Mouse (Mus musculus) embryonic facial prominence, embryonic 10.5 days (tissue): ENCODE measurements around the gene Cd160. TPM values are rescaled to one million over a fixed set of nuclear protein-coding genes. Genes with fewer than 3 reads are reported as not detected.

Source experiments
- DNase-seq: peaks from one replicate; pipeline ENCODE4 v3.0.0-alpha.2; 2017; ENCODE audit warnings: low spot score
- H3K27ac ChIP-seq: fragments of 300-500 bp; sonication (generic); replicated peaks from 2 replicates; pipeline ENCODE4 v1.5.1; 2016; ENCODE audit warnings: mild to moderate bottlenecking
- H3K27me3 ChIP-seq: fragments of 300-500 bp; sonication (generic); replicated peaks from 2 replicates; pipeline ENCODE4 v1.6.1; 2016; ENCODE audit warnings: low read depth, mild to moderate bottlenecking; ENCODE audit not compliant: poor library complexity, severe bottlenecking
- H3K36me3 ChIP-seq: fragments of 300-500 bp; sonication (generic); replicated peaks from 2 replicates; pipeline ENCODE4 v1.6.1; 2016; ENCODE audit warnings: mild to moderate bottlenecking, moderate library complexity
- H3K4me1 ChIP-seq: fragments of 300-500 bp; sonication (generic); 2 replicates; pipeline ENCODE4 v1.6.1; 2016
- H3K4me3 ChIP-seq: fragments of 300-500 bp; sonication (generic); 2 replicates; pipeline ENCODE4 v1.5.1; 2016; ENCODE audit warnings: mild to moderate bottlenecking, moderate library complexity
- H3K9me3 ChIP-seq: fragments of 300-500 bp; sonication (generic); 2 replicates; pipeline ENCODE4 v1.6.1; 2016; ENCODE audit warnings: mild to moderate bottlenecking
- WGBS: fragments of 180-500 bp; shearing (Covaris S2); methylation state at CpG from one replicate; pipeline ENCODE4 v1.1.7; 2016; 5-methylcytosine and 5-hydroxymethylcytosine counted together
- polyA plus RNA-seq: library from polyadenylated mRNA; unstranded; fragments of >200 nt; fragmentation: Nextera tagmentation; extraction: Ambion mirVana; gene quantifications from 2 replicates; pipeline ENCODE4 v1.2.1, GENCODE M21; 2016

Cd160 gene
- polyA plus RNA-seq, 1 experiment from 2014 or later = 0.19 TPM

DNA sequence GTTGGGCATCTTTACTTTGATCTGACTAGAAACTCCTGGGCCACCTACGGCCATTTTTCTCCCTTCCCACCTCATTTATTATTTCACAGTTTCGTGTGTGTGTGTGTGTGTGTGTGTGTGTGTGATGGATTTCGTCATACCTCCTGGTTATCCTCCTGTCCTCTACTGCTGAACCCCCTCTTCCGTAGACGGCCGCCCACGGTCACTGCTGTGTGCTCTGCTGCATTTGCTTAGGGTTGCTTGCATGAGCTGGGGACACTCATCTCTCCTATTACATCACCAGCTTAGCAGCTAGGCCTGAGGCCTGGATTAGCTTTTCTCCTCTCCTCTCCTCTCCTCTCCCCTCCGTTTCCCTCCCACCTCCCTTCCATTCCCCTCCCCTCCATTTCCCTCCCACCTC lies 19.3 kb upstream of the Cd160 start:
- Histone ChIP-seq H3K27me3 (no peaks in the 10 kb centered on the region), H3K27ac (no peak overlapping the region), H3K4me1 (peaks cover 7% of the 10 kb centered on the region), H3K36me3 (no peaks in the 10 kb centered on the region), H3K4me3 (no peak overlapping the region), H3K9me3 (no peaks in the 10 kb centered on the region)
- 85% methylated on average over 7 of the region's 8 CpGs for WGBS
- no peak for DNase-seq

DNA sequence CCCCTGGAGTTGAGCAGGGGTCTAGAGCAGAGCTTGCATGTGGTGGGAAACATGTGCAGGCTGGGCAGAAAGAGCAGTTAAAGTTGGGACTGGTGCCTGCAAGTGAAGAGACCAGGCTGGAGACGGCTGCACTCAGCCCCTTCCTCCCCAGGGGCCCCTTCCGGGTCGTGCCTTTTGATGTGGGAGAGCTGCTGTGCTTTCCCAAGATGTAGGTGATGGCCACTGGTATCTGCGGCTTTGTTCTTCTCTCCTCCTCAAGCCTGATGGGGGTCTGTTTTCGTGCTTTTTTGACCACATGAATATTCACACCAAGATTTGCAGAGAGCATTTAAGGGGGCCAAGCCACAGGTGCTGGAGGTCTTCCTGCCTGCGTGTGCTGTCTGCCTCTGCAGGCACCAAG lies 18.5 kb upstream of the Cd160 start:
- no peak overlapping the region for H3K4me3 ChIP-seq
- no peaks in the 10 kb centered on the region for H3K27me3 ChIP-seq
- no peak for DNase-seq
- H3K4me1 ChIP-seq = peaks cover 7% of the 10 kb centered on the region
- H3K9me3 ChIP-seq = no peaks in the 10 kb centered on the region
- WGBS = 45% methylated on average over 6 of the region's 6 CpGs
- no peak overlapping the region; the same call in 1 of the 2 replicates for H3K27ac ChIP-seq
- H3K36me3 ChIP-seq = no peaks in the 10 kb centered on the region

DNA sequence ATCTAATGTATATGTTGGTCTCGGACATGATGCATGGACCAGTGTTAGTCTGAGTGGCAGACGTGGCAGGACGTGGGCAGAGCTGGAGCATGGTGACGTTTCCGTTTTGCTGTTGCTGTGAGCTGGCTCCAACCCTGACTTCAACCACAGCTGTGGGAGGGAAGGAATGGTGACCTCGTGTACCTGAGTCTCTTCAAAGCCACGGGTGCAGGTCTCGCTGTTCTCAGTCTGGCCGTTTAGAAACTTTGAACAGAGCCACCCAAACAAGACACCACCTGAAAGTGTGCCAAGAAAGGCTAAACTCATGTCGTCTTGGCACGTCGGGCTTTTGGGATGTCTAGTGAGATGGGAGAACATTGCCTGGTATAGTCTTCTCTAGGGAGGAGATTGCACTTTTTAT lies 17.8 kb upstream of the Cd160 start:
- 90% methylated on average over 12 of the region's 12 CpGs for WGBS
- no peak overlapping the region for H3K27ac ChIP-seq
- DNase-seq = no peak

DNA sequence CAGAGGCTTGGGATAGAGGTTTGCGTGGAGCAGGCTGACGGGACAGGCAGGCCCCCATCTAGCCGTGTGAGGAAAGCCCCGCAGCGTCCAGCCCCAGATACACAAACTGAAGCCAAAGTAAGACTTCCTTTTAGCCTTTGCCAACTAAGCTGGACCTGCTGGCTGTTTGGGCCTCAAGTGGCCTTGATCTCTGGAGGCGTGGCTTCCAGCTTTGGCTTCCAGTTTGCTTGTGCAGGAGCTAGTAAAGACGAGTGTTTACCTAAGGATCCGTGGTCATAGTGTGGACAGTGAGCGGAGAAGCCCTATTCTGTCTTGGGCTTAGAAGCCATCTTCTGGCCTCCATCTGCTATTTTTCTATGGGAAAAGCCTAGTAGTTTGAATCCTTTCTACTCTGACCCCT lies 16.7 kb upstream of the Cd160 start:
- 89% methylated on average over 9 of the region's 9 CpGs for WGBS
- no peak for DNase-seq
- no peaks in the 10 kb centered on the region for H3K9me3 ChIP-seq

More for the DNA sequence above, 17.8 kb upstream of the Cd160 start:
- Histone ChIP-seq H3K36me3 (no peaks in the 10 kb centered on the region), H3K9me3 (no peaks in the 10 kb centered on the region), H3K4me3 (no peak overlapping the region), H3K27me3 (no peaks in the 10 kb centered on the region), H3K4me1 (peaks cover 7% of the 10 kb centered on the region)

DNA sequence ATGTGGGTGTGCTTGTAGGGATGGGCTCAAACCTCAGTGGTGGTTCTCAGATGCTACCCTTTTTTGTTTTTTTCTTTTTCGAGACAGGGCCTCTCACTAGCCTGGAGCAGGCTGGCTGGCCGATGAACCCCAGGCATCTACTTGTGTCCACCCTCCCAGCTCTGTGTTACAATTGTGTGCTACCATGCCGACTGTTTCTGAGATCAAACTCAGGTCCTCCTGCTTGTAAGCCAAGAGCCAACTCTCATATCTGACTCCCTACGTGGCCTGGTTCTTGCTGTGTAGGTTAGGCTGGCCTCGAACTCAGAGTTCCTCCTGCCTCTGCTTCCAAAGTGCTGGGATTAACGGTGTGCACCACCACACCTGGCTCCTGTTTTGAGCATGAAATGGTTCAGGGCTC lies 16.0 kb upstream of the Cd160 start:
- 95% methylated on average over 6 of the region's 6 CpGs for WGBS
- Histone ChIP-seq H3K27ac (no peak overlapping the region), H3K4me3 (no peak overlapping the region), H3K9me3 (no peaks in the 10 kb centered on the region), H3K36me3 (no peaks in the 10 kb centered on the region), H3K27me3 (no peaks in the 10 kb centered on the region), H3K4me1 (peaks cover 7% of the 10 kb centered on the region)
- no peak for DNase-seq

More for the DNA sequence above, 16.7 kb upstream of the Cd160 start:
- Histone ChIP-seq H3K4me1 (peaks cover 7% of the 10 kb centered on the region), H3K36me3 (no peaks in the 10 kb centered on the region), H3K27ac (no peak overlapping the region), H3K4me3 (no peak overlapping the region), H3K27me3 (no peaks in the 10 kb centered on the region)

DNA sequence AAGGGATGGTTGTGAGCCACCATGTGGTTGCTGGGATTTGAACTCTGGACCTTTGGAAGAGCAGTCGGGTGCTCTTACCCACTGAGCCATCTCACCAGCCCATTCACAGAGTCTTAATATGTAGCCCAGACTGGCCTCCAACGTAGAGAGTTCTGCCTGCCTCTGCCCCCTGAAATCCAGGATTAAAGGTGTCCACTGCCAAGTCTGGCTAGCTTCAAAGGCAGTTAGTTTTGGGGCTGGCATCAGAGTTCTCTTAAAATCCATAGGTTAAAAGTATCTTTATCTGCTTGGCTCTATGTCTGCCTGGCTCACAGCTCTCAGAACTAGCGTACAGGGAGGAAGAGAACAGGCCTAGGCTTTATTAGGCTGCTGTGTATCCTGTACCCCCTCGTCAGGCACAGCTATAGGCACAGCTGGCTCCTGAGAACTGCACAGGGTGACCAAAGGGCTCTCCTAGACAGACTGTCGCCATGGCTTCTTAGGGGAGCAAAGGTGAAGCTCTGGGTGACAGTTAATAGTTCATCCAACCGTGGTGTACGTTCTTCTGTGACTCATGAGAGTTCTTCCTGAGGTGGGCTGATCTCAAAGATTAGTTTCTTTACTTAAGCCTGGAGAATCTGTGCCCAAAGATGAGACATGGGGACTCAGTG lies 10.0 kb upstream of the Cd160 start:
- Histone ChIP-seq H3K9me3 (no peaks in the 10 kb centered on the region), H3K36me3 (no peaks in the 10 kb centered on the region), H3K4me1 (no peaks in the 10 kb centered on the region), H3K27ac (no peak overlapping the region), H3K27me3 (no peaks in the 10 kb centered on the region), H3K4me3 (no peak overlapping the region)
- 76% methylated on average over 7 of the region's 7 CpGs for WGBS
- DNase-seq = no peak

DNA sequence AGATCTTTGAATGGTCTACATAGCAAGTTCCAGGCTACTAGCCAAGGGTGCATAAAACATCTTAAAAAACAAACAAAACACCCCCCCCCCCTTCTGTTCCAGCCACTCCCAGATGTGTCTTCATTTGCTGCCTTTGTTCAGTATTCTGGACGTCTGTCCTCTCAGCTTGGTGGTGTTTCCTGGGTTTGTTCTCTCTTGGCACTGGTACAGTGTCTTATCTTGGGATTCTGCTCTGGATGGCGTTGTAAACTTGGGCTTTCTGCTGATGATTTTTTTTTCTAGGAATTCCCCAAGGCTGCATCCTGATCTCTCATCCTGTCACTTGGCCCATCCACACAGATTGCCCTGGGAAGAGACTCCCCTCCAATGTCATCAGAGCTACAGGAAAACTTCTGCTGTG lies 7.3 kb upstream of the Cd160 start:
- Histone ChIP-seq H3K4me1 (0 out of 2 replicates have a peak, but pooled peaks cover 3% of the 10 kb centered on the region), H3K27me3 (no peaks in the 10 kb centered on the region), H3K4me3 (no peak overlapping the region), H3K9me3 (no peaks in the 10 kb centered on the region), H3K27ac (no peak overlapping the region), H3K36me3 (no peaks in the 10 kb centered on the region)
- no peak for DNase-seq
- WGBS = 67% methylated on average over 2 of the region's 2 CpGs

DNA sequence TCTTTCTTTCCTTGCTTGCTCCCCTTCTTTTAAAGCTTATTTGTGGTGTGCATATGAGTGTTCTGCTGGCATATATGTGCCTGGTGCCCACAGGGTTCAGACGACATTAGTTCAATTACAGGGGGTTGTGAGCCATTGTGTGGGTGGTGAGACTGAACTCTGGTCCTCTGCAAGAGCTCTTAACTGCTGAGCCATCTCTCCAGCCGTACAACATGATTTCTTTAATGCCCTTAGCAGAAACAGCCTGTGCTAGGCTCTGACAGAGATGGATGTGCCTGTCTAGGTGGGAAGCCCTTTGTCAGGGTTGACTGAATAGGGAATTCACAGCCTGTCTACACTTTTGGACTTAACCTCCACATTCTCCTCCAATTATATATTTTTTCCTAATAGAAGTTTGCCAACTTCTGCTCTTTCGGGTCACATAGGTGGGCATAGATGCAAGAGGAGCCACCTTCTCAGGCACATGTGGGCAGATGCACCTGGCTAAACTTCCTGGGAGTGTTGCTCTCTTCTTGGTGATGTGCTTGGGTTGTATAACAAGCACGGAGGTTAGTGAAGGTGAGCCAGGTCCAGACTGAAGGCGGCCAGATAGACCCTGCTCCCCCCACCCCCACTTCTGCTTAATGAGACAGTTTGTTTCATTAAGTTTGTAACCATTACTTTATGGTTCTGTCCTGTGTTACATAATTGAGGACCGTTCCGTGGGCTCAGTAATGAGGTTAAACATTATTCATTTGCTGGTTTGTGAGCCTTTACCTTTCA lies 5.6 kb upstream of the Cd160 start:
- DNase-seq = no peak
- Histone ChIP-seq H3K4me3 (no peak overlapping the region), H3K9me3 (no peaks in the 10 kb centered on the region), H3K27ac (no peak overlapping the region), H3K36me3 (no peaks in the 10 kb centered on the region), H3K4me1 (0 out of 2 replicates have a peak, but pooled peaks cover 3% of the 10 kb centered on the region), H3K27me3 (no peaks in the 10 kb centered on the region)
- WGBS = 84% methylated on average over 7 of the region's 7 CpGs

DNA sequence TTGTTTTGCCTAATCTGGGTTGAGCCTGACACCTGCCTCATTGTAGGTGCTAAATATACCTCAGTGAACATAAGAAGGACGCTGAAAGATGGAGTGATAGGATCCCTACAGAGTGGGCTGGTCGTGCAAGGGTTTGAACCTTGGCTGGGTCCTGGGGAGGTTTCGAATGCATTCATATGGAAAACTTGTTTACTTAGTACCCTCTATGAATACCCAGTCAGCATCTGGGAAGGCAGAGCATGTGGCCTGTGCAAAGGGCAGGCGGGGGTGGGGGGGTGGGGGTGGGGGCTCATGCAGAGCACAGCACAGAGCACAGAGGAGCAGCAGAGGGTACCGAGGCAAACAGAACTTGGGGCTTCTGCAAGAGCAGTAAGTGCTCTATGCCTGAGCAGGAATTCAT lies 3.8 kb upstream of the Cd160 start:
- H3K27me3 ChIP-seq = no peaks in the 10 kb centered on the region
- H3K4me3 ChIP-seq = no peak overlapping the region
- H3K4me1 ChIP-seq = 0 out of 2 replicates have a peak, but pooled peaks cover 9% of the 10 kb centered on the region
- DNase-seq = no peak
- no peak overlapping the region for H3K27ac ChIP-seq
- WGBS = 40% methylated on average over 5 of the region's 5 CpGs
- H3K9me3 ChIP-seq = no peaks in the 10 kb centered on the region
- no peaks in the 10 kb centered on the region for H3K36me3 ChIP-seq

DNA sequence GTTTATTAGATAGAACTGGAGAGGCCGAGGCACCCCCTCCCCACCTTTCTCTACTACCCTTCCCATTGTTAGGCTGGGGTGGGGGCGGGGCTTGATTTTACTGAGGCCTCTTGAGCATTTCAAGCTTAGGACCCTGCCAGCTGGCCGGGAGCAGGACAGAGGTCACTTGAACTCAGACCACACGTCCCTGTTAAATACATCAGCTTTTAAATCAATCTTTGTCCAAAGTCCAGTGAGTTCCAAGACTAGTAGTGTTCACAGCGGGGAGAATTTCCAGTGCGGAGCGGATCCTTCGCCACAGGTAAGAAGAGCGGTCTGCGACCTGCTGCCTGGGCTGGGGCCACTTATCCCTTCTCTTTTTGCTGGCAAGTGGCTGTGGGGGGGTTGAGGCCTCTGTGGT lies 705 bp upstream of the Cd160 start:
- 81% methylated on average over 10 of the region's 10 CpGs for WGBS
- DNase-seq = no peak
- H3K27me3 ChIP-seq = no peaks in the 10 kb centered on the region
- no peak overlapping the region for H3K27ac ChIP-seq
- H3K9me3 ChIP-seq = no peaks in the 10 kb centered on the region
- H3K4me3 ChIP-seq = no peak overlapping the region
- no peaks in the 10 kb centered on the region for H3K36me3 ChIP-seq
- peaks cover 13% of the 10 kb centered on the region; the same call in 1 of the 2 replicates for H3K4me1 ChIP-seq

DNA sequence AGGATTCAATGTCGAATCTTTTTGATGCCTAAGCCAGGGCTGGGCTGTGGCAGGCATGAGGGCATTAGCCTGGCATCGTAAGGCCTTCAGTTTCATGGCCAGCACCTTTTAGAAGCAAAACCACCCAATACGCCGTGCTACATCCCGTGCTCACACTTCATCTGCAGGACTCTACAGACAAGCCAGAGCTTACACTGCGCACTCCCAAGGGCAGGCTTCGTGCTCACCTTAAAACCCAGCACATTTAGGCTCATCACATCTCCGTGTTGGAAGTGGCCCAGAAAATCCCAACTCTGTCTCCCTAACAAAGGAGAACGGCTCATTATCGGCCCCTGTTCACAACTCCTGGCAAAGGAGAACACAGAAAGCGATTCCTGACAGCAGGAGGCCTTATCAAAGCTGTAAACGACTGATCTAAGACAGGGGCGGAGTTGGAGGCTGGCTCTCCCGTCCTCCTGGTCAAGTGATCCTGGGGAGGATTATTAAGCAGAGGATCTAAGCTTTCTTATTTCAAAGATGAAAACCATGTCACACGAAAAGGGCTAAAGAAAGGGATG lies 765 bp downstream of the Cd160 start:
- DNase-seq = no peak
- peaks cover 16% of the 10 kb centered on the region; the same call in 1 of the 2 replicates for H3K4me1 ChIP-seq
- H3K36me3 ChIP-seq = no peaks in the 10 kb centered on the region
- H3K27me3 ChIP-seq = no peaks in the 10 kb centered on the region
- H3K4me3 ChIP-seq = no peak overlapping the region
- no peak overlapping the region for H3K27ac ChIP-seq
- no peaks in the 10 kb centered on the region for H3K9me3 ChIP-seq
- WGBS = 48% methylated on average over 15 of the region's 15 CpGs

DNA sequence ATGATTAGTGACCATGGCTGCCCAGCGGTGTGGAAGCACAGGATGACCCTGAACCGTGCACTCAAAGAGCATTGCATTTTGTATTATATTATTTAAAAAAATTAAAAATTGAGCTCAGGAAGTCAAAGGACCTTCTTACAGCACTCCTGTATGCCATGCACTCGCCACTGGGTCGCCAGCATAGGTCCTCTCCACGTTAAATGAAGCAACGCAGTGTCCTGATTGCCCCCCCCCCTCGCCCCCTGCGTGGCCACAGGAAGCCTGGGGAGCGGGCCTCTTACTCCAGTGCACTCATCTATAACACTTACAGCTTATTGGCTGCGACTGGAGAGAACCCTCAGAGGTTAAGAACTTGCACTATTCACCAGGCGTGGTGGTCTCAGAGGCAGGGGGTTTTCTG lies 3.9 kb downstream of the Cd160 start:
- H3K27ac ChIP-seq = no peak overlapping the region
- H3K36me3 ChIP-seq = no peaks in the 10 kb centered on the region
- H3K4me1 ChIP-seq = peaks cover 13% of the 10 kb centered on the region; the same call in 1 of the 2 replicates
- no peaks in the 10 kb centered on the region for H3K27me3 ChIP-seq
- H3K9me3 ChIP-seq = no peaks in the 10 kb centered on the region
- WGBS = 49% methylated on average over 11 of the region's 11 CpGs
- DNase-seq = no peak
- H3K4me3 ChIP-seq = no peak overlapping the region

DNA sequence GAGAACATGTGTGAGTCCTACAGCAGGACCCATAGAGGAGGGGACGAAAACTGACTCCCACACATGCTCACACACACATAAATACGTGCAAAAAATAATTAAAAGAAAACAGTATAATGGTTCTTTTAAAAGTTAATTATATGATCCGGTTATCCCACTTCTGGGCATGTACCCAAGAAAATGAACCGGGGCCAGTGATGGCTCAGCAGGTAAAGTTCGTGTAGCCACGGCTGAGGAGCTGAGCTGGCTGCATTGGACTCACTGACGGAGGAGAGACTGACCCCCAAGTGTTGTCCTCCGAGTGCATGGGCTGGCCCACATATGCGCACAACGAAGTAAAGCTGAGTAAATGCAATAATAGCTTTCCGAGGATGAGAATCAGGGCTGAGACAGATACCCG lies 4.5 kb downstream of the Cd160 start:
- WGBS = 86% methylated on average over 12 of the region's 12 CpGs
- no peaks in the 10 kb centered on the region for H3K27me3 ChIP-seq
- no peak for DNase-seq
- no peak overlapping the region for H3K4me3 ChIP-seq
- no peaks in the 10 kb centered on the region for H3K9me3 ChIP-seq
- H3K4me1 ChIP-seq = peaks cover 12% of the 10 kb centered on the region; the same call in 1 of the 2 replicates
- H3K36me3 ChIP-seq = no peaks in the 10 kb centered on the region
- no peak overlapping the region for H3K27ac ChIP-seq
